In the genomic region with DNA sequence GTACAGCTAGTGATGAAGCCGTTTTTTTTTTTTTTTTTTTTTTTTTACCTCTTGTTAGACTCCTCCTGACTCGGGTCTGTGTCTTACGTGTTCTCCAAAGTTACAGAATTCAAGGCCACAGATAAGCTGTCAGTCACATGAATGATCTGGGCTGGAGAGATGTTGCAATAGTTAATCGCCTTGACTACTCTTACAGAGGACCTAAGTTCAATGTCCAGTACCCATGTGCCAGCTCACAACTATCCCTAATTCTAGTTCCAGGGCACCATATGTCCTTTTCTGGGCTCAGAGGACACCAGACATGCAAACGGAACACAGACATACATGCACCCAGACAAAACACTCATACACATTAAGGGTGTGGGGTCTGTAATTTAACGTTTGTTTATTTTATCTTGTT, we compare ENCODE assay signal across 20 mouse cellular contexts. TPM values are rescaled to one million over a fixed set of nuclear protein-coding genes. Genes with fewer than 3 reads are reported as not detected.
DNase-seq lines count a peak whose midpoint lies in the region; ATAC-seq and TF ChIP-seq lines count a peak whose summit lies in the region.
"Had no signal": no experiment of that assay in that cellular context is flagged by ENCODE, and none has a peak within 500 bp of the region (broad histone marks: within the 10 kb centered on the region; RNA-seq: fewer than 3 reads in every experiment).

No protein-coding gene starts in this region.

- H3K9ac ChIP-seq in kidney, embryonic 16.5 days (replicated peaks; ENCODE audit: low read length) = no peak overlapping the region
- H3K9ac ChIP-seq in liver, embryonic 16.5 days (ENCODE audit: low read depth, low read length) = no peak overlapping the region
- no peak overlapping the region for H3K9ac ChIP-seq in intestine, embryonic 15.5 days
- H3K9ac ChIP-seq: embryonic facial prominence, embryonic 12.5 days; forebrain, embryonic 15.5 days; hindbrain, embryonic 13.5 days had no signal

- H3K27me3 ChIP-seq in kidney, adult 2 months (replicated peaks; ENCODE audit: control insufficient read depth, insufficient read depth, low read length) = no peaks in the 10 kb centered on the region
- no peaks in the 10 kb centered on the region for H3K27me3 ChIP-seq in kidney, embryonic 16.5 days (ENCODE audit: insufficient read depth, low read length)
- H3K27me3 ChIP-seq in liver, embryonic 16.5 days (ENCODE audit: control insufficient read depth, insufficient read depth, low read depth, low read length) = no peaks in the 10 kb centered on the region
- H3K27me3 ChIP-seq in intestine, embryonic 15.5 days (replicated peaks) = no peaks in the 10 kb centered on the region
- no peaks in the 10 kb centered on the region for H3K27me3 ChIP-seq in small intestine, adult 2 months (ENCODE audit: control insufficient read depth, insufficient read depth, low read length)
- no peaks in the 10 kb centered on the region for H3K27me3 ChIP-seq in cerebellum, adult 2 months (ENCODE audit: control insufficient read depth, insufficient read depth, low read length)
- H3K27me3 ChIP-seq: embryonic facial prominence, embryonic 12.5 days; forebrain, embryonic 15.5 days had no signal

- peak overlapping the region; percentile 43; the same call in 1 of the 2 replicates for H3K27ac ChIP-seq in kidney, adult 2 months (ENCODE audit: insufficient read depth, low read depth, low read length)
- no peak overlapping the region for H3K27ac ChIP-seq in kidney, embryonic 16.5 days (ENCODE audit: low read length)
- H3K27ac ChIP-seq in liver, embryonic 16.5 days (ENCODE audit: low read length) = no peak overlapping the region
- no peak overlapping the region for H3K27ac ChIP-seq in intestine, embryonic 15.5 days
- peak overlapping the region; percentile 89 for H3K27ac ChIP-seq in small intestine, adult 2 months (ENCODE audit: insufficient read depth, low read depth, low read length)
- H3K27ac ChIP-seq in cerebellum, adult 2 months (ENCODE audit: insufficient read depth, low read length) = no peak overlapping the region
- H3K27ac ChIP-seq: embryonic facial prominence, embryonic 12.5 days; forebrain, embryonic 15.5 days; heart, embryonic 10.5 days; hindbrain, embryonic 13.5 days had no signal

- peak; percentile 66 for DNase-seq in kidney, adult 2 months
- DNase-seq in liver = no peak
- DNase-seq in lung, adult 2 months = no peak
- no peak for DNase-seq in cerebellum, adult 2 months
- DNase-seq: adrenal gland, postnatal 25 days; B cell, adult 2 months; cerebellum, adult 18-20 months; cerebellum, postnatal 10 days; gastrocnemius, postnatal 36 days; heart, adult 18-20 months; heart, postnatal 10 days had no signal

- H3K4me1 ChIP-seq in kidney, adult 2 months (ENCODE audit: control insufficient read depth, insufficient read depth, low read length) = peaks cover 6% of the 10 kb centered on the region; the same call in 1 of the 2 replicates
- peaks cover 11% of the 10 kb centered on the region for H3K4me1 ChIP-seq in kidney, embryonic 16.5 days (ENCODE audit: insufficient read depth, low read length)
- no peaks in the 10 kb centered on the region; the same call in 1 of the 2 replicates for H3K4me1 ChIP-seq in liver, embryonic 16.5 days (ENCODE audit: control insufficient read depth, low read depth, low read length)
- H3K4me1 ChIP-seq in intestine, embryonic 15.5 days (replicated peaks) = 0 out of 2 replicates have a peak, but pooled peaks cover 3% of the 10 kb centered on the region
- peaks cover 28% of the 10 kb centered on the region; the same call in 1 of the 2 replicates for H3K4me1 ChIP-seq in small intestine, adult 2 months (ENCODE audit: control insufficient read depth, insufficient read depth, insufficient read length, low read length)
- H3K4me1 ChIP-seq in lung, adult 2 months (ENCODE audit: control insufficient read depth, insufficient read depth, low read length) = no peaks in the 10 kb centered on the region; the same call in 1 of the 2 replicates
- no peaks in the 10 kb centered on the region for H3K4me1 ChIP-seq in cerebellum, adult 2 months (ENCODE audit: control insufficient read depth, insufficient read depth, low read length)
- H3K4me1 ChIP-seq: embryonic facial prominence, embryonic 12.5 days had no signal

- H3K4me3 ChIP-seq in kidney, adult 2 months (ENCODE audit: insufficient read depth, low read depth, low read length) = no peak overlapping the region
- H3K4me3 ChIP-seq in kidney, embryonic 16.5 days (ENCODE audit: low read length) = no peak overlapping the region
- no peak overlapping the region for H3K4me3 ChIP-seq in liver, embryonic 16.5 days (ENCODE audit: low read depth, low read length)
- H3K4me3 ChIP-seq in intestine, embryonic 15.5 days (replicated peaks) = no peak overlapping the region
- no peak overlapping the region for H3K4me3 ChIP-seq in small intestine, adult 2 months (ENCODE audit: low read depth, low read length)
- H3K4me3 ChIP-seq in lung, adult 2 months (replicated peaks; ENCODE audit: extremely low read depth, low read depth, low read length) = no peak overlapping the region
- no peak overlapping the region for H3K4me3 ChIP-seq in cerebellum, adult 2 months (replicated peaks; ENCODE audit: insufficient read depth, low read depth, low read length)
- H3K4me3 ChIP-seq: embryonic facial prominence, embryonic 12.5 days; forebrain, embryonic 15.5 days; heart, embryonic 10.5 days; hindbrain, embryonic 13.5 days had no signal

- no peak overlapping the region for H3K4me2 ChIP-seq in kidney, embryonic 16.5 days (replicated peaks; ENCODE audit: low read depth, low read length)
- H3K4me2 ChIP-seq in liver, embryonic 16.5 days (ENCODE audit: low read depth, low read length) = no peak overlapping the region
- no peak overlapping the region for H3K4me2 ChIP-seq in intestine, embryonic 15.5 days (replicated peaks)
- H3K4me2 ChIP-seq: embryonic facial prominence, embryonic 12.5 days; forebrain, embryonic 15.5 days; hindbrain, embryonic 13.5 days had no signal

- no peak for ATAC-seq in kidney, embryonic 16.5 days (ENCODE audit: low FRiP score, low TSS enrichment)
- ATAC-seq in liver, embryonic 16.5 days (ENCODE audit: low read depth) = peak; percentile 33; the same call in 1 of the 2 replicates
- peak; percentile 46 for ATAC-seq in intestine, embryonic 15.5 days
- ATAC-seq: CD4-positive, CD25-positive, alpha-beta regulatory T cell, adult 4 months; forebrain, embryonic 15.5 days had no signal

- H3K9me3 ChIP-seq in kidney, embryonic 16.5 days (ENCODE audit: low read length) = no peaks in the 10 kb centered on the region
- no peaks in the 10 kb centered on the region for H3K9me3 ChIP-seq in liver, embryonic 16.5 days (replicated peaks; ENCODE audit: control insufficient read depth, low read length)
- H3K9me3 ChIP-seq in intestine, embryonic 15.5 days = no peaks in the 10 kb centered on the region
- H3K9me3 ChIP-seq: embryonic facial prominence, embryonic 12.5 days; forebrain, embryonic 15.5 days; heart, embryonic 10.5 days; hindbrain, embryonic 13.5 days had no signal

- no peak for TF ChIP-seq POLR2A in kidney, adult 2 months (IDR thresholded peaks at IDR 0.05; ENCODE audit: low read depth, low read length)
- no peak for TF ChIP-seq POLR2A in small intestine, adult 2 months (IDR thresholded peaks at IDR 0.05; ENCODE audit: low read depth, low read length)
- TF ChIP-seq POLR2A in lung, adult 2 months (IDR thresholded peaks at IDR 0.05; ENCODE audit: borderline replicate concordance, extremely low read depth, low read depth, low read length) = no peak
- TF ChIP-seq POLR2A in cerebellum, adult 2 months (IDR thresholded peaks at IDR 0.05; ENCODE audit: borderline replicate concordance, insufficient read depth, low read length) = no peak

- no peaks in the 10 kb centered on the region for H3K36me3 ChIP-seq in kidney, adult 2 months (ENCODE audit: control insufficient read depth, insufficient read depth, low read length)
- H3K36me3 ChIP-seq in kidney, embryonic 16.5 days (ENCODE audit: insufficient read depth, low read length) = no peaks in the 10 kb centered on the region
- no peaks in the 10 kb centered on the region for H3K36me3 ChIP-seq in liver, embryonic 16.5 days (ENCODE audit: control insufficient read depth, insufficient read depth)
- no peaks in the 10 kb centered on the region for H3K36me3 ChIP-seq in intestine, embryonic 15.5 days
- no peaks in the 10 kb centered on the region for H3K36me3 ChIP-seq in small intestine, adult 2 months (ENCODE audit: control insufficient read depth, insufficient read depth, low read length)
- H3K36me3 ChIP-seq: embryonic facial prominence, embryonic 12.5 days; forebrain, embryonic 15.5 days; heart, embryonic 10.5 days; hindbrain, embryonic 13.5 days had no signal

- whole genome bisulfite sequencing in kidney, adult 2 months = 65% methylated on average over 6 of the region's 6 CpGs
- WGBS in kidney, embryonic 16.5 days = 89% methylated on average over 6 of the region's 6 CpGs
- WGBS in liver, embryonic 16.5 days (ENCODE audit: insufficient replicate concordance) = 46% methylated on average over 6 of the region's 6 CpGs
- 61% methylated on average over 6 of the region's 6 CpGs for WGBS in intestine, embryonic 15.5 days
- 43% methylated on average over 6 of the region's 6 CpGs for WGBS in small intestine, adult 2 months
- 79% methylated on average over 6 of the region's 6 CpGs for WGBS in lung, adult 2 months
- WGBS in cerebellum, adult 2 months = 86% methylated on average over 6 of the region's 6 CpGs

- TF ChIP-seq CTCF in kidney, adult 2 months (conservative IDR thresholded peaks at IDR 0.05; ENCODE audit: insufficient read depth, insufficient read length, low read depth, low read length) = no peak
- TF ChIP-seq CTCF in small intestine, adult 2 months (IDR thresholded peaks at IDR 0.05; ENCODE audit: extremely low read depth, insufficient read length, insufficient replicate concordance, low read depth, low read length) = no peak
- no peak for TF ChIP-seq CTCF in lung, adult 2 months (IDR thresholded peaks at IDR 0.05; ENCODE audit: insufficient read depth, low read length)
- TF ChIP-seq CTCF in cerebellum, adult 2 months (IDR thresholded peaks at IDR 0.05; ENCODE audit: borderline replicate concordance, insufficient read depth, low read depth, low read length) = no peak

RNA-seq across cellular contexts. Expression of gene Gcnt2, which starts 8.9 kb away (rescaled TPM):
- 8.4 and 9.2 TPM in 2 replicates for polyA plus RNA-seq in kidney, adult 2 months (2012; rRNA removed)
- 5.9 and 8.0 TPM in 2 replicates for polyA plus RNA-seq in kidney, embryonic 16.5 days (2015; fragmentation: Nextera tagmentation; extraction: Ambion mirVana)
- 2.2 and 3.1 TPM in 2 replicates for polyA plus RNA-seq in liver, embryonic 16.5 days (2015; fragmentation: Nextera tagmentation; extraction: Ambion mirVana)
- 12.2 and 12.4 TPM in 2 replicates for polyA plus RNA-seq in intestine, embryonic 15.5 days (2015; fragmentation: Nextera tagmentation; extraction: Ambion mirVana)
- polyA plus RNA-seq in small intestine, adult 2 months (2012; rRNA removed) = 2.2 and 3.8 TPM in 2 replicates
- polyA plus RNA-seq in lung, adult 2 months (2012; rRNA removed) = 12.5 and 17.5 TPM in 2 replicates
- polyA plus RNA-seq in cerebellum, adult 2 months (2012; rRNA removed) = 2.3 and 2.5 TPM in 2 replicates

Comparison
In these comparisons a context has a peak if more than half of its experiments do, and no peak if none do; other contexts are left out.
1. H3K27ac ChIP-seq: peak in kidney, adult 2 months (single experiment) and small intestine, adult 2 months (single experiment); none in kidney, embryonic 16.5 days (single experiment), liver, embryonic 16.5 days (single experiment), intestine, embryonic 15.5 days (single experiment) and cerebellum, adult 2 months (single experiment).